Mouse (Mus musculus): ENCODE results near the gene Rgl2.

DNA sequence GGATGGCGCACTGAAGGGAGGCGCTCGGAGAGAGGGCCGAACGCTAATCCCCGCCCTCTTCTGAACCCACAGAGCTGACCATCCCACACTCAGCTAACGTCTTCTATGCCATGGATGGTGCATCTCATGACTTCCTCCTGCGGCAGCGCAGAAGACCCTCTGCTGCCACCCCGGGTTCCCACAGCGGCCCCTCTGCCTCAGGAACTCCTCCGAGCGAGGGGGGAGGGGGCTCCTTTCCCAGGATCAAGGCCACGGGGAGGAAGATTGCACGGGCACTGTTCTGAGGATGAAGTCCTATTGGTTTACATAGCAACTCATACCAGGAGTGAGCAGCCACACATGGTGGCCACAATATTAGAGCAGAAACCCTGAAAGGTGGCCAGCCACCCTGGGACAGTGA lies 7.7 kb downstream of the Rgl2 start:
- TF ChIP-seq CTCF (IDR thresholded peaks at IDR 0.05; ENCODE audit: low read depth, low read length) (no peak), GATA1 (IDR thresholded peaks at IDR 0.05; ENCODE audit: borderline replicate concordance, low read length) (no peak), TAL1 (conservative IDR thresholded peaks at IDR 0.05; ENCODE audit: low read depth, low read length) (no peak)

Measured in G1E (cell line).